Mouse (Mus musculus) telencephalon, adult 2 months (tissue): ENCODE measurements around the gene Smad3.

Source experiments
- DNase-seq: peaks from one replicate; pipeline ENCODE4 v3.0.0-alpha.2; 2011; ENCODE audit warnings: low read depth, low spot score

The Smad3 gene

DNA sequence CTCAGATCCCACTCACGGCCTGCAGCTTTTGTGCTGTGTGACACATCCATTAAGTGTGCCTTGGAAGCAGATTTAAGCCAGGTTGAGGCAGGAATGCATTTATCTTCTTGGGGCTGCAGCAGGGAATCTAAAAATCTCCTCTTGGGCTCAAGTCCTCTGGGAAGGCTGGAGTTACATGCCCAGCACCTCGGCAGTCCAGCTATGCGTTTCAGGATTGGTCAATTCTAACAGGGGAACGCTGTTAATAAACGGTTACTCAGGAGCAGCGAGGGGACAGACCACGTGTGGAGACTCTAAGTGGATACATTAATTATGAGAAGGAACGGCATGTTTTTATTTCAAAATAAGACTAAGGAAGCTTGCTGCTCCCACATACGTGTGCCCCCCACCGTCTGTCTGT is 14.7 kb upstream of the Smad3 start:
- no peak for DNase-seq

DNA sequence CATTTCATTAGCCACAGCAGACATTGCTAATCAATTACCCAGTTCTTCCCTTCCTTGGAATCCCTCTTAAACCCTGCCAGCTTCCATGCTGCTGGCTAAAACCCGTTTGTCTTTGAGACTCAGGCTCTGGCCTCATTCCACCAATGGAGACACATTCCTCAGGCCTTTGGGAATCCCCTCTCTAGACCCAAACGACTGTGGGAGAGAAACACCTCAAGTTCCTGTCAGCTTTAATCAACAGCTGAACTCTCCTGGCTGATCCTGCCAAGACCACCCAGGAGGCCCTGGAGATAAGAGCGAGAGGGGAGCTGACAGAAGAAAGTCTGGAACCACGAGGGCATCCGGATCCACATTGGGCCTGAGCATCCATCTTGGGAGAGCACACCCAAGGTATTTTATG is 13.9 kb upstream of the Smad3 start:
- DNase-seq: no peak

DNA sequence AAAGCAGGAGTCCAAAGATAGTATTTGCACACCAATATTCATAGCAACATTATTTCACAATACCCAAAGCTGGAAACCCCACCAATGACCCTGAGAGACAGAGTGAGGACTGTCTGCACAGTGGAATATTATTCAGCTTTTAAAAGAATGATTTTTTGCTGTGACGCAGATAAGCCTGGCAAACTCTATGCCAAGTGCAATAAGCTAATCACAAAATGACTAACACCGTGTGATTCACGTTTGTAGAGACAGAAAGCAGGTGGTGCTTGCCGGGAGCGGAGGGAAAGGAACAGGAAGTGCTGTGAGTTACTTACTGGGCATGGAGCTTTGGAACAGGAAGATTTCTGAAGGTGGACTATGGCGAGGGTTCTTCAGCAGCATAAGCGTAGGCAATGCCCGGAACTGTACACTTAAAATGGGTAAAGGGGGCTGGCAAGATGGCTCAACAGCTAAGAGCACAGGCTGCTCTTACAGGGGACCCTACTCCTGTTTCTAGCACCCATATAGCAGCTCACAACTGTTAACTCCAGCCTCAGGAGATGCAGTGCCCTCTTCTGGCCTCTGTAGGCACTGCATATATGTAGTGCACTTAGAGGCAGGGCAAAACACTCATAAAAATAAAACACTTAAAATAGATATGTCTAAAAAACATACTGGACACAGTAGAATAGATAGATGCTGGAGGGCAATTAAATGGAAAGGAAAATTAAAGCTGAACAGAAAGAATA is 3.7 kb upstream of the Smad3 start:
- no peak for DNase-seq

DNA sequence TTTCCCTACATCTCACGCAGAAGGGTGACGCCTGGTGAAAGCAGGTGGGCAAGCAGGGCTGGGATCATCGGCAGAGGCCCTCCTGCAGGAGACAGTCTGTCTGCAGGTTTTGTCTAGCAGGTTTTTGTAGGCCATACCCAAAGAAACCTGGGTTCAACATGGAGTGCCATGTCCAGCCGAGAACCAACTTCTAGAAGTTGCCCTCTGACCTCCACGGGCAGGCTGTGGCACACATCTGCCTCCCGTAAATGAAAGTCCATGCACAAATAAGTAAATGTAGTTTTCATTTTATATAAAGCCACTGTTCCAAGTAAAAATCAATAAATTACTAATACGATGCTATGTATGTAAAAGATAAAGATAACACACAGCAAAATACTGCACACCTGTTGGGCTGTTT is 3.0 kb upstream of the Smad3 start:
- no peak for DNase-seq

DNA sequence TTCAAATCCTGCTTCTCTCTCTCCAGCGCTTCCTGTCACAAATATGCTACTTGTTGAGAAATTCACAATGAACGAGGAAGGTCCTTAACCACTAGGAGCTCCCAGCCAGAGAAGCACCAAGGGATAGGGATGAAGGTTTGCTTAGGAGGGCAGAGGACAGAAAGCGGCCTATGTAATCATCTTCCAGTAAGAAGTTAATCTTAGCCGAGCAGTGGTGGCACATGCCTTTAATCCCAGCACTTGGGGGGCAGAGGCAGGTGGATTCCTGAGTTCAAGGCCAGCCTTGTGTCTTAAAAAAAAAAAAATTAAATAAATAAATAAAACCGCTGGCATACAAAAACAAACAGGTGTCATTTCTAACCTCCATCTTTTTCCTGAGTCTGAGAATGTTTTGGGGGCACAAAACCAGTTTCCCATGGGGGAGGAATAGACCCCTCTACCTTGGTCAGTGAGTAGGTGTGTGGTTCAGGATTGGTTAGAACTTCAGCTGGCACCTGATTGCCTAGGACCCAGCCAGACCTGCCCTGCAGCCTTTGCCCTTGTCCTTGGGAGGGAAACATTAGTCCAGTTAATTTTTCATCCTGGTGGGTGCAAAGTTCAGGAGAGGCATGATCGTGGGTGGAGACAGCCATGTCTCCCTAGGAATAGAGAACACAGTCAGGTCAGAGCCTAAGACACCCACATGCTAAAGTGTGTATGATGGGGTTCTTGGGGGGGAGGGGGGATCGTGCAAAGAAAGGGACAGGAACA is 2.4 kb upstream of the Smad3 start:
- no peak for DNase-seq

DNA sequence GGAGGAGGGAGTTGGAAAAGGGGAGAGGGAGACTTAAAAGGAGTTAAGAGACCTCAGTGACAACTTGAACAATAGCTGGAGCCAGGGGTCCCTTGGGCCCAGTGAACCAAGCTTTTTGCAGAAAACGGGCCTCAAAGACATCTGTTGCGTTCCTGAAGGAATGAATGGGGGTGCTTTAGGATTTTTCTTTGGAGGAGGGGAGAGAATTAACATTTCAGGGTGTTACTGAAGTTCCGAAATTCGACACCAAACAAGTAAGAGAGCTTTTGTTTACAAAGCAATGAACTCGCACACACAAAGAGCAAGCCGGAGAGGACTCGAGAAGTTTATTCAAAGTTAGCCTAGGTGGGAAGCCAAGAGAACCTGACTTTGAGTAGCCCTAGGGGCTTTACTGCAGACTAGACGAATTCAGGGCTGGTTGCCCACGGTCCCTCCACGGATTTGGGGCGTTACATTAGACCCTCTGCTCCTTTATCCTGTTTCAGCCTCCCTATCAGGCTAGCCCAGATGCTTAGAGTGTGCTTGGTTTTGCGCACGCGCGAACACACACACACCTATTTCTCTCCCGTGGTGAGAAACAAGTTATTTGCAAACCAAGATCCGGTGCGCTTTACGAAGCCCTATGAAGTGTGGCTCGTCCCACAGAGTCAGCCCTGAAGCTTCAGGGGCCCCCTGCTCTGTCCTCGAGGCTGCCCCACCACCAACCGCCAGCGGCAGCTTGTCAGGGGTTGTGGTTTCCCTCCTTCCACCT is 1.0 kb upstream of the Smad3 start:
- no peak for DNase-seq

DNA sequence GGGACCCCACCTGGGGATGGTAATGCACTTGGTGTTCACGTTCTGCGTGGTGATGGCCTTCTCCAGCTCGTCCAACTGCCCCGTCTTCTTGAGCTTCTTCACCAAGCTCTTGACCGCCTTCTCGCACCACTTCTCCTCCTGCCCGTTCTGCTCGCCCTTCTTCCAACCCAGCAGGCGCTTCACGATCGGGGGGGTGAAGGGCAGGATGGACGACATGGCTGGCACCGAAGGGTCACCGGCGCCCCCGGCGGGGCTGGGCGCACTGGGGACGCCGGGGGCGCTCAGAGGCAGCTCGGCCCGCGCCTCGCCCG is 377 bp downstream of the Smad3 start:
- DNase-seq: no peak

DNA sequence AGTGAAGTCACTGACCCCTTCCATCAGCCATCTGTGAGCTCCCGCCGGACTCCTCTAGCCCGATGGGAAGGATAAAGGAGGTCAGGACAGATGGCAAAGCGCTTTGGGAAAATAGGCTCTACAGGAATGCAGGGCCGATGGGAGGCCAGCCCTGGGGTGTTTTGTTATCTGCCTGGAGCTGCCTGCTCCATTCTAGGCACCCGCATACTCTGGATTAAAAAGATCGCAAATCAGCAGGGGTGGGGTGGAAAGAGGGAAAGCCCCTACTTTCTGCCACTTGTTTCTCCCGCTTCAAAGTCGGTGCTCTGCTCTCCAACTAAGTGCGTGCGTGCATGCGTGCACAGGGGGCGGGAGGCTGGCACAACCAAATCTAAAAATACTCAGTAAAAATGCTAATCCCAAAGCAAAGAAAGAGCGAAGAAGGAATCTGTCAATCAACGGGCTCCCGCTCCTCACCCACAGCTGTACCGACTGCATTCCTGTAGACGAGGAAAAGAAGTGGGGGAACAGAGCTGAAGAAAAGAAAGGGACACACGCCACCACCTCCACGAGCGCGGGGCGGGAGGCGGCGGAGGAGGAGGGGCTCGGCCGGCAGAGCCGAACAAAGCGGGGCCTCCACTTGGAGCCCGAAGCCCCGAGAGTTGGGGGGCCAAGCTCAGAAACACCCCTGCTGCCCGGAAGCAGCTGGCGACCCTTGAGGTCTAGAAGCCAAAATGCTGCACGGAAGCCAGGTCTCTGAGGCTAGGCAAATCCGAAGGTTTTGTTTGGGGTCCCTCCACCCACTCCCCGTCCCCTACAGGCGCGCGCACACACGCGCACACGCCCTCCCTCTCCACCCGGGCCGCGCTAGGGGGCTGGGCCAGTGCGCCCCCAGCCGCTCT is 973 bp downstream of the Smad3 start:
- DNase-seq: peak; percentile 79

DNA sequence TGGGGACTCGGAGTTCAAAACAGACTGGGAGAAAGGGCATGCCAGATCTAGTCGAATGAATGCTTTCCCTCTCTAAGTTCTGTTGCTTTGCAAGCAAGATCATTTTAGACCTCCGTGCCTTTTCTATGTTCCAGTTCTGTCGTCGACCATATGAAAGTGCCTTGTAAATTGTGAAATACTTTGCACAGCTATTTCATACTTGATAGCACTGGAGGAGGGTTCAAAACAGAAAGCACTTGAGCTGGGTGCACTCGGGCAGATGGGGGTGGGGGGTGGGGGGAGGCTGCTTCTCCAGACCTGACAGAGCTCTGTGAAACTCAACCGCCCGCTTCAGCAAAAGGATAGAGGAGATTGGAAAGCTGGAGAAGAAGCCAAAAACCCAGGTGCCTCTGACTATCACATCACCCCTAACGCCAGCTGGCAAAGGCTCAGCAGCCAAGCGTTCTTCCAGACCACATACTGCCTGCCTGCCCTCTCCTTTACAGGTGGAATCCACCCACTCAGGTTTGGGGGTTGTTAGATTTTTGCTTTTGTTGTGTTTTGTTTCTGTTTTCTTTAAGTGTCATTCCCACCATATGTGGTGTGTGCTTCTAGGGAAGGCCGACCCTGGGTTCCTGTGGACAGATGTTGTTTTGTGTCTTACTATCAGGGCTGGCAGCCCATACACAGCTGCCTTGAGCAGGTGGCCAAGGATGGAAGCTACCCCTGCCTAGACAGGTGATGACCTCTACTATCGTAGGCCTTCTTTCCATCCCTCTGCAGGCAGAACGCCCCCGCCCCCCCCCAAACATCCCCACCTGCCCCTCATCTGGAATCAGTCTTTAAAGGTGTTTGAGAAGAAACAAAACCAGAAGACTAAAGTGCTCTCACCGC is 1.9 kb downstream of the Smad3 start:
- no peak for DNase-seq

DNA sequence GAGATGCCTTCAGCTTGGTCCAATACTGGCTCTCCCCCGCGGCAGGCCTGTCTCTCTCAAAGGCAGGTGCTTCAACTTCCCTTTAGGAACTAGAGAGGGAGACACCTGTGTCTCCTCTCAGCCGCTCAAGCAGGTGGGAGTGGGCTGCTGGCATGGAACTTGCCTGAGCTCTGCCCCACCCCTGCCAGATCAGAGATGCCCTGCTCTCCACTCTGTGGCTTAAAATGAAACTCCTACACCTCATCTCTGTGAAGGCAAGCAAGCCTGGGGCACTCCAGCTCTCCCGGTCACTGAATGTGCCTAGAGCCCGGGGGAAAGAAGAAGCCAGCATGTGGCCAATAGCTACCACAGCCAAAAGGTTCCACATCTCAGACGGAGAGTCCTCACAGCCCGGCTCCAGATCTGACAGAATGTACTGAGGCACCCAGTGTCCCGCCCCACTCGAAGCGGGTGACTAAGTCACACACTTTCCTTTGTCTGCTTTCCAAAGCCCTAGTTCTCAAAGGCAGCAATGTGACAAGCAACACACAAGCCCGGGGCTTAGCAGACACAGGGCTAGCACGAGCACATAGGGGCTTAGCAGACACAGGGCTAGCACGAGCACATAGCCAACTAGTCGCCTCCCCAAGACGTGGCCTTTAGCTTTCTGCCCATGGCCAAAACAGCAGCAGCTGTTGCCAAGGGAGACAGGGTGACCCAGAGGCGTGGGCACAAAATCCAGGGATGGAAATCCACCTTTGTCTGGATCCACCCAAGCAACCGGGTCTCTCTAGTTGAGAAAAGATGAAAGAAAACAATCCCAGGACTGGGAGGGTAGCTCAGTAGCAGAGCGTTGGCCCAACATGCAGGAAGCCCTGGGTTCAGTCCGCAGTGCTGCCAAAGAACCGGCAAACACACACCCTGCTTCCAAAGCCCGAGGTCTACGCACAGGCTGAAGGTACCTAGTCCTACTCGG is 3.0 kb downstream of the Smad3 start:
- DNase-seq: no peak

DNA sequence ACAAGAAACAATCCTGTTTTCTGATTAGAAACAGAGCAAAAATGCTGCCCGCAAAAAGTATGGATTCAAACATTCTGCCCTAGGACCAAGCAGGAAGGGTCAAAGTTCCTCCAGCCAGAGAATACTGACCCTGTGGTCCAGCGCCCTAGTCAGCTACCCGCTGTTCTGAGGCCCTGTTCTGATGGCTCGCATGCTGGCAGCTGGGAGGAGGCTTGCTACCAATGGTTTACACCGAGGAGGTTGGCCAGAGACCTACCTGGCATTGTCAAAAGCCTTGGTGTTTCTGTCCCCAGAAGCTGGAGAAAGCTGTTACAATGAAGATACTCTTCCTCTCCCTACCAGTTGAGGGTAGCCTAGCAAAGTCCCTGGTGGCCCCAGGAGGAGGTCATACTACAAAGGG is 3.8 kb downstream of the Smad3 start:
- no peak for DNase-seq

DNA sequence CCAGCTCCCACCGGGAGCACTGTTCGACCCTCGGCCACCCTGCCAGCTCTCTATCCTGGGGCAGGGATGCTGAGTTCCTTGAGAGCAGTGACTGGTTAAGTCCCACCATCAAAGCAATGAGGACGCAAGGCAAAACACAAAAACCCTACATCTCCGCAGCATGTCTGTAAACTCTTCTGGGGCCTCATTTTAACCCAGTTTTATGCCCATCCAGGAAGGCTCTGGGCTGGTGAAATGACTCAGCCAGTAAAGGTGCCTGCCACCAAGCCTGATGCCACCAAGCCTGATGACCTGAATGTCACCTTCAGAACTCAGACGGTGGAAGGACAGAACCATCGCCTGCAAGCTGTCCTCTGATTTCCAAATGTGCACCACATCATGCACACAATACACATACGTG is 4.4 kb downstream of the Smad3 start:
- DNase-seq: no peak

DNA sequence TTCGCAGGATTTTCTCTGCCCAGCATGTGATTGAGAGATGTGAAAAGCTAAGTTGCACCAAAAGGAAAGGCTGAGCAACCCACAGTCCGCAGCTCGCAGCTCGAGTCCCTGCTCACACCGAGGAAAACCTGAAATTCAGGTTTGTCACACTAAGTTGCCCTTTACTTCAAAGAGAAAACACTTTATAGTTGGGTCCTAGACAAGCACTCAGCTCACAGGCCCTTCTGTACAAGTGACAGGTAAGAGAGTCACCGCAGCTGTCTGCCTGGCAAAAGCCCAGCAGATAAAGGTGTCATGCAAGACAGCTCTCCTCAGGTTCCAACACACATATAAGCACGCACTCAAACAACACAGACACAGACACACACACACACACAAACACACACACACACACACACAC is 5.2 kb downstream of the Smad3 start:
- no peak for DNase-seq

DNA sequence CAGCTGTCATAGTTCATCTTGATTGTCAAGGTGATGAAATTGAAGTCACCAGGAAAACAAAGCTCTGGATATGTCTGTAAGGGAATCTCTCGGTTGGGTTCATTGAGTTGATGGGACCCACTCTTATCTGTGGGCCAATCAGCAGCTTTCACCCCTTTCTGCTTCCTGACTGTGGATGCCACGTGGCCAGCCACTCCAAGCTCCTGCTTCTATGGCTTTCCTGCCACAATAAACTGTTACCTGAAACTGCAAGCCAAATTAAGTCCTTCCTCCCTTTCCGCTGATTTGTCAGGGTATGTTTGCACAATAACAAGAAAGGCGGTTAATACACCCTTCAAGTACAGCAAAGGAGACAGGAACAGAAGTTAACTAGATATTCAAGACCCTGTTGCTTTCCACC is 6.5 kb downstream of the Smad3 start:
- DNase-seq: no peak

DNA sequence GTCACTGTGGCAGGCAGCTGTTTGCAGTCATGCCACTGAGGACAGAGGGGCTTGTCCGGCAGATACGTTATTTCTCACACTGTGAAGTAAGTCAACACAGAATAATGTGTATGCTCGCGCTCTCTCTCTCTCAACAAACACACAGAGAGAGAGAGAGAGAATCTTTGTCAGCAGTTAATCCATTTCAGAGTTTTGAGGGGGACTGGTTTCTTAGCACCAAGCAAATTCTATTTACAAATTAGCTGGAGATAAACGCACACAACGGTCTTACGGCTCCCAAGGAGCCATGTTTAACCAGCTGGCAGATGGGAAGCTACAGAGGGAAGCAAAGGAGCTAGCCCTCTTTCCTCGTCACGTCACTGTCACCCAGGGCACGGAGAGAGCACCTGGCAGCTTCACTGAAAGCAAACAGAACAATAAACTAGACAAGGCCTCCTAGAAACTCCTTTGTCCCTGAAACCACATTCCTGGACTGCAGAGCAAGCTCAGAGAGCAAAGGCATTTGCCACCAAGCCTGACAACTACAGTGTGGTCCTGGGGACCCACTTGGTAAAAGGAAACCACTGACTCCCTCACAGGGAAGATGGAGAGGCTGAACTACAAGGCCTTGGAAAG is 7.3 kb downstream of the Smad3 start:
- no peak for DNase-seq

DNA sequence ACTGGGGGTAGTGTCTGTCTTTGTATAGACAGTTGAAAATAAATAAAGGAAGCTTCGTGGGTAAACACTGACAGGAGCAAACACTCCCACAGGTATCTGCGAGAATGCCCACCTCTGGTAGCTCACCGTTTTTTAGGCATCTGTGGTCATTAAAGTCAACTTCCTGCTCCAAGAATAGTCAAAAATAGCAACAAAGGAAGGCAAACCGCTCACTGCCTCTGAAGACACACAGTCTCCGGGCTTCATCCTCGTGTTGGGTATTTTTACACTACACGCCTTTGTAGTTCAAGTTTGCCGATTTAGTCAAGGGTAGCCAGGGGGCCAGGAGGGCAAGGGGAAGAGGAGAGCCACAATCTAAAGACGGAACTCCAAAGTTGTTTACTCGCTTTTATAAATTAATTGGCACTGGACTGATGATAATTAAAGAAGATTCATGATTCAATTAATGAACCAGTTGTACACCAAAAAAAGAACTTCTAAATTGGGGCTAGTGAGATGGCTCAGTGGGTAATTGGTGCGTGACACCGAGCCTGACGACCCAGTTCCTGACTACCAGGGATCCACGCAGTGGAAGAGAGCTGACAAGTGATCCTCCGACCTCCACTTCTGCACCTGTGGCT is 8.4 kb downstream of the Smad3 start:
- DNase-seq: no peak

DNA sequence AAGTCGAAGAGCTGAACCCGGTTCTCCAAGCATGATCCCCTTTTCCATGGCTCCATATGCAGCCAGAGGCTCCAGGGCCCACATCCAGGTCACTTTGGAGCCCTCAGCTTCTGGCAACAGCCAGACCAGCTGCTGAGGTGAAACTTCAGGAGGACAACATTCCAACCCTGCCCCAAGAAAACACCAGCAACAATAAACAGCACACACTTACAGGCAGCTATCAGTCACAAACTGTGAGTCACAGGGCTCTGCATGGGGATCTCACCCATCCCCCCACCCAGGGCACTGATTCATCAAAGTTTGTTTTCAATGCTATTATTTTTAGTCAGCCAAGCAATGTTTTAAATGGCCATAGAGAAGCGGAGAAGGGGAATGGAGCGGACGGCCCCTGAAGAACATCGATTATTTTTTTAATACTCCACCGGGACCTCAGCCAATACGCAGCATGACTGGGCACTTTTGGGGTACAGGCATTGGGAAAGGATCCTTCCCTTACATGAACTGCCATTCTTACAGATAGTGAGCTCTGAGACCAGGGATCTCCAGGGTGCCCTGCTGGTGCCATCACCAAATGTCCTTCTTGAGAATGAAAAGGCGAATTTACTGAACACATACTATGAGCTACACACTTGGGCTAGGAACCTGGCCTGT is 10.0 kb downstream of the Smad3 start:
- no peak for DNase-seq

DNA sequence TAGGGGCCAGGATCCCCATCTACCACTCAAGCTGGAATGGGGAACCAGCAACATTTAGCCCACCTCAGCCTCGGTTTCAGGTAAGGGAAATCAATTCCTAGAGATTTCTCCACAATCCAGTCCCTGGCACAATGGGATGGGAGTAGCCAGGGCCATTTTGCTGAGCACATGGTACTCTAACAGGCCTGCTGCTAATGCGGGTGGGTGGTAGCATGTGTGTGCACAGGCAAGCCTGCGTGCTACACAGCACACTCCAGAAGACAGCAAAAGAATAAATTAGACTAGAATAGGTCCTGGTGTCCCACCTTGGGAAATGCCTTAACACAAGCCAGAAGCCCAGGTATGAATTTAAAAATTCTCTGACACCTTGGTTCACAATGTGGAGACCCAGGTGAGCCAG is 10.8 kb downstream of the Smad3 start:
- DNase-seq: no peak
